Mouse (Mus musculus) C2C12 (cell line): ENCODE results near the gene Trim46. TPM values are rescaled to one million over a fixed set of nuclear protein-coding genes. Genes with fewer than 3 reads are reported as not detected.
A peak's percentile ranks its signal among the peaks of the same experiment; 100 is the strongest.

Source experiments
- H3K27me3 ChIP-seq: one replicate; pipeline ENCODE4 v1.6.1; 2011; ENCODE audit not compliant: control insufficient read depth, insufficient read depth, insufficient read length
- H3K36me3 ChIP-seq: one replicate; pipeline ENCODE4 v1.6.1; 2011; ENCODE audit not compliant: control insufficient read depth, insufficient read depth
- H3K4me3 ChIP-seq: one replicate; pipeline ENCODE4 v1.5.1; 2011; ENCODE audit warnings: mild to moderate bottlenecking, control low read depth; ENCODE audit not compliant: poor library complexity, insufficient read depth, severe bottlenecking
- H3K79me2 ChIP-seq: one replicate; pipeline ENCODE4 v1.6.1; 2011; ENCODE audit not compliant: control insufficient read depth, insufficient read depth
- H3K79me3 ChIP-seq: one replicate; pipeline ENCODE4 v1.6.1; 2011; ENCODE audit warnings: low read depth, control low read depth
- H3ac ChIP-seq: one replicate; pipeline ENCODE3; 2011; ENCODE audit warnings: low read depth; ENCODE audit not compliant: control insufficient read depth, insufficient read length
- CEBPB ChIP-seq: IDR thresholded peaks from one replicate; pipeline ENCODE4 v1.6.1; 2011; ENCODE audit warnings: low read depth, mild to moderate bottlenecking, control low read depth, moderate library complexity
- CTCF ChIP-seq: IDR thresholded peaks from one replicate; pipeline ENCODE4 v1.5.1; 2011; ENCODE audit not compliant: control insufficient read depth, insufficient read depth, insufficient read length
- FOSL1 ChIP-seq: IDR thresholded peaks from one replicate; pipeline ENCODE4 v1.8.0; 2011; ENCODE audit warnings: mild to moderate bottlenecking, low read length; ENCODE audit not compliant: poor library complexity, insufficient read depth, severe bottlenecking
- MAX ChIP-seq: IDR thresholded peaks from one replicate; pipeline ENCODE4 v1.6.1; 2011; ENCODE audit warnings: mild to moderate bottlenecking, control low read depth
- MYOD1 ChIP-seq: IDR thresholded peaks from one replicate; pipeline ENCODE4 v1.6.1; 2011; ENCODE audit warnings: low read depth; ENCODE audit not compliant: control insufficient read depth, insufficient read length
- MYOG ChIP-seq: IDR thresholded peaks from one replicate; pipeline ENCODE4 v1.6.1; 2011; ENCODE audit not compliant: control insufficient read depth, insufficient read length; ENCODE audit errors: extremely low read depth
- USF1 ChIP-seq: IDR thresholded peaks from one replicate; pipeline ENCODE4 v1.6.1; 2011; ENCODE audit warnings: low read depth, mild to moderate bottlenecking, control low read depth, moderate library complexity
- polyA plus RNA-seq: library from polyadenylated mRNA; unstranded; fragments of >200 nt; fragmentation: generic; extraction: Trizol; gene quantifications from one replicate; pipeline ENCODE4 v1.2.1, GENCODE M21; 2012; ENCODE audit warnings: missing spikeins

Trim46 gene
- polyA plus RNA-seq, 1 experiment = 11.0 TPM

- Histone ChIP-seq H3K79me3 (peaks cover 8% of the 10 kb centered on the region), H3ac (peak within 1 kb of the TSS; percentile 83), H3K27me3 (no peaks in the 10 kb centered on the region), H3K4me3 (peak within 1 kb of the TSS; percentile 61), H3K36me3 (peaks cover 9% of the 10 kb centered on the region), H3K79me2 (peaks cover 27% of the 10 kb centered on the region)
- TF ChIP-seq FOSL1 = no peak
- peak; percentile 79 for TF ChIP-seq MAX
- TF ChIP-seq USF1 = peak; percentile 40
- TF ChIP-seq CEBPB = no peak
Measured at GRCm38 (mm10) chr3:89245688-89246171, 379 bp downstream of the Trim46 start, which contains the start of gene Krtcap2. Gene Krtcap2, plus strand, starts transcription at chr3:89245966.

GRCm38 (mm10) chr3:89244982-89245687 lies 974 bp downstream of the Trim46 start:
- Histone ChIP-seq H3K79me2 (peaks cover 27% of the 10 kb centered on the region), H3K4me3 (peak overlapping the region; percentile 36), H3K79me3 (peaks cover 8% of the 10 kb centered on the region), H3K36me3 (peaks cover 9% of the 10 kb centered on the region), H3ac (peak overlapping the region; percentile 55), H3K27me3 (no peaks in the 10 kb centered on the region)
- TF ChIP-seq MYOD1 = no peak
- no peak for TF ChIP-seq MAX
- no peak for TF ChIP-seq CEBPB
- no peak for TF ChIP-seq MYOG
- TF ChIP-seq CTCF = no peak
- no peak for TF ChIP-seq FOSL1
- TF ChIP-seq USF1 = no peak

- Histone ChIP-seq H3K27me3 (no peaks in the 10 kb centered on the region), H3K4me3 (peak overlapping the region; percentile 36), H3ac (peak overlapping the region; percentile 68), H3K79me2 (peaks cover 27% of the 10 kb centered on the region), H3K36me3 (peaks cover 9% of the 10 kb centered on the region), H3K79me3 (peaks cover 8% of the 10 kb centered on the region)
- TF ChIP-seq MYOG (no peak), MYOD1 (no peak), FOSL1 (no peak), MAX (no peak), CEBPB (no peak), CTCF (no peak), USF1 (no peak)
Measured at GRCm38 (mm10) chr3:89244158-89244981, 1.7 kb downstream of the Trim46 start.

GRCm38 (mm10) chr3:89243609-89244008 lies 2.5 kb downstream of the Trim46 start:
- peak; percentile 23 for TF ChIP-seq CTCF
- peak; percentile 8 for TF ChIP-seq CEBPB
- no peak for TF ChIP-seq MYOD1
- TF ChIP-seq MYOG = no peak
- Histone ChIP-seq H3ac (peak overlapping the region; percentile 65), H3K79me2 (peaks cover 24% of the 10 kb centered on the region), H3K79me3 (peaks cover 8% of the 10 kb centered on the region), H3K36me3 (peaks cover 9% of the 10 kb centered on the region), H3K27me3 (no peaks in the 10 kb centered on the region), H3K4me3 (peak overlapping the region; percentile 14)

- TF ChIP-seq CTCF (no peak), USF1 (no peak), FOSL1 (no peak)
- peaks cover 12% of the 10 kb centered on the region for H3K79me2 ChIP-seq
- H3K79me3 ChIP-seq = peaks cover 8% of the 10 kb centered on the region
- H3K4me3 ChIP-seq = no peak overlapping the region
- H3ac ChIP-seq = no peak overlapping the region
- H3K27me3 ChIP-seq = no peaks in the 10 kb centered on the region
- peaks cover 5% of the 10 kb centered on the region for H3K36me3 ChIP-seq
Measured at GRCm38 (mm10) chr3:89242331-89242895, 3.7 kb downstream of the Trim46 start.

- H3K36me3 ChIP-seq = peaks cover 5% of the 10 kb centered on the region
- no peaks in the 10 kb centered on the region for H3K79me3 ChIP-seq
- no peak overlapping the region for H3K4me3 ChIP-seq
- no peak overlapping the region for H3ac ChIP-seq
- no peaks in the 10 kb centered on the region for H3K27me3 ChIP-seq
- no peak for TF ChIP-seq MAX
- no peak for TF ChIP-seq MYOD1
- TF ChIP-seq USF1 = no peak
- TF ChIP-seq CTCF = no peak
- TF ChIP-seq FOSL1 = no peak
- TF ChIP-seq MYOG = no peak
- TF ChIP-seq CEBPB = no peak
- H3K79me2 ChIP-seq = no peaks in the 10 kb centered on the region
Measured at GRCm38 (mm10) chr3:89238494-89238893, 7.6 kb downstream of the Trim46 start.
